16 mouse cellular contexts compared by ENCODE assay signal in the genomic region with DNA sequence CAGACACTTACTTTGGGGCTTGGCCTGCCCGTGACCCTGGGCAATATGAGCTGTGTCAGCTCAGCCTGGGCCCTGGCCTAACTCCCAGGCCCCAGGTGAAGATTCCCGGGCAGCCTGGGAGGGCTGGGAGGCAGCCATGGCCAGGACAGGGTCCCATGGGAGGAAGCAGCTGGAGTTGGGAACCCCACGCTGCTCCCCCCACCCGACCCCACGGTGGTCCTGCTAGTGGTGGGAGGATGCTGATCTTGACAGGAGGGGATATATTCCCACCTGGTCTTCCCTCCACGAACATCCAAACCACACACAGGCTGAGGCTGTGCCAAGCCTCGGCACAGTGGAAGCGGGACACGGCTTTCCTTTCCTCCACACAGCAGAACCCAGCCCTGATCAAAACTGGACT. TPM values are rescaled to one million over a fixed set of nuclear protein-coding genes. Genes with fewer than 3 reads are reported as not detected.
A peak's percentile ranks its signal among the peaks of the same experiment; 100 is the strongest.
DNase-seq lines count a peak whose midpoint lies in the region; ATAC-seq and TF ChIP-seq lines count a peak whose summit lies in the region.
"Had no signal": no experiment of that assay in that cellular context is flagged by ENCODE, and none has a peak within 500 bp of the region (broad histone marks: within the 10 kb centered on the region; RNA-seq: fewer than 3 reads in every experiment).

No protein-coding gene starts in this region.

- 69% methylated on average over 9 of the region's 9 CpGs for WGBS in hindbrain, postnatal 0 days
- 76% methylated on average over 9 of the region's 9 CpGs for WGBS in hindbrain, embryonic 11.5 days

- no peaks in the 10 kb centered on the region for H3K9me3 ChIP-seq in hindbrain, postnatal 0 days (ENCODE audit: low read length)
- H3K9me3 ChIP-seq in hindbrain, embryonic 11.5 days (ENCODE audit: control insufficient read depth, low read length) = no peaks in the 10 kb centered on the region
- H3K9me3 ChIP-seq: hindbrain, embryonic 12.5 days; liver, embryonic 13.5 days; midbrain, embryonic 15.5 days; neural tube, embryonic 12.5 days had no signal

- DNase-seq in gastrocnemius, adult 2 months = peak; percentile 67
- DNase-seq in gastrocnemius, postnatal 10 days = no peak
- no peak for DNase-seq in hindbrain, postnatal 0 days (ENCODE audit: low spot score)
- no peak for DNase-seq in hindbrain, embryonic 11.5 days (ENCODE audit: low spot score)
- peak; percentile 35 for DNase-seq in thymus, postnatal 4 days
- DNase-seq in thymus, postnatal 25 days = no peak
- DNase-seq in adrenal gland, postnatal 10 days = no peak
- DNase-seq in Muller cell, postnatal 12 days (ENCODE audit: inconsistent ontology term) = no peak
- DNase-seq: layer of hippocampus, postnatal 36 days; liver, embryonic 13.5 days had no signal

- no peak overlapping the region for H3K4me2 ChIP-seq in hindbrain, postnatal 0 days (ENCODE audit: low read depth, low read length)
- no peak overlapping the region for H3K4me2 ChIP-seq in hindbrain, embryonic 11.5 days (replicated peaks; ENCODE audit: low read depth, low read length)
- H3K4me2 ChIP-seq: hindbrain, embryonic 12.5 days; liver, embryonic 13.5 days; midbrain, embryonic 15.5 days; neural tube, embryonic 12.5 days had no signal

- H3K27ac ChIP-seq in gastrocnemius, adult 2 months = peak overlapping the region; percentile 63
- H3K27ac ChIP-seq in hindbrain, postnatal 0 days = no peak overlapping the region
- no peak overlapping the region for H3K27ac ChIP-seq in hindbrain, embryonic 11.5 days (ENCODE audit: low read depth, low read length)
- H3K27ac ChIP-seq: hindbrain, embryonic 12.5 days; liver, embryonic 13.5 days; macrophage; midbrain, embryonic 15.5 days; neural tube, embryonic 12.5 days; stomach, postnatal 0 days had no signal

- ATAC-seq in hindbrain, postnatal 0 days = no peak
- ATAC-seq in hindbrain, embryonic 11.5 days (ENCODE audit: low FRiP score) = no peak
- ATAC-seq: forebrain, embryonic 16.5 days; midbrain, embryonic 15.5 days had no signal

- H3K4me1 ChIP-seq in hindbrain, postnatal 0 days (ENCODE audit: insufficient read depth, low read length) = peaks cover 5% of the 10 kb centered on the region; the same call in 1 of the 2 replicates
- no peaks in the 10 kb centered on the region for H3K4me1 ChIP-seq in hindbrain, embryonic 11.5 days (replicated peaks; ENCODE audit: control insufficient read depth, insufficient read depth, low read length)
- H3K4me1 ChIP-seq: midbrain, embryonic 15.5 days had no signal

- no peaks in the 10 kb centered on the region for H3K36me3 ChIP-seq in hindbrain, postnatal 0 days (ENCODE audit: insufficient read depth, low read length)
- no peaks in the 10 kb centered on the region for H3K36me3 ChIP-seq in hindbrain, embryonic 11.5 days (ENCODE audit: control insufficient read depth, insufficient read depth, low read length)
- H3K36me3 ChIP-seq: hindbrain, embryonic 12.5 days; liver, embryonic 13.5 days; midbrain, embryonic 15.5 days; neural tube, embryonic 12.5 days had no signal

- no peak overlapping the region for H3K4me3 ChIP-seq in gastrocnemius, adult 2 months
- H3K4me3 ChIP-seq in hindbrain, postnatal 0 days (ENCODE audit: low read length) = no peak overlapping the region
- no peak overlapping the region for H3K4me3 ChIP-seq in hindbrain, embryonic 11.5 days (ENCODE audit: low read depth, low read length)
- H3K4me3 ChIP-seq: hindbrain, embryonic 12.5 days; liver, embryonic 13.5 days; midbrain, embryonic 15.5 days; neural tube, embryonic 12.5 days had no signal

- no peaks in the 10 kb centered on the region for H3K27me3 ChIP-seq in hindbrain, postnatal 0 days (ENCODE audit: insufficient read depth, low read length)
- no peaks in the 10 kb centered on the region for H3K27me3 ChIP-seq in hindbrain, embryonic 11.5 days (ENCODE audit: control insufficient read depth, insufficient read depth, low read length)
- H3K27me3 ChIP-seq: hindbrain, embryonic 12.5 days; liver, embryonic 13.5 days; midbrain, embryonic 15.5 days; neural tube, embryonic 12.5 days had no signal

- no peak for TF ChIP-seq CTCF in gastrocnemius, adult 2 months (IDR thresholded peaks at IDR 0.05)
- no peak for TF ChIP-seq CTCF in hindbrain, postnatal 0 days (IDR thresholded peaks at IDR 0.05; ENCODE audit: low read depth)

- intact Hi-C loops in gastrocnemius, adult 2 months (cut with DNase I) = loop anchor here (5.0 kb wide), 1 partner anchor 122 kb away; no protein-coding TSS in a partner anchor

- 0 out of 2 replicates have a peak overlapping the region, but pooled peaks have one; percentile 3 for H3K9ac ChIP-seq in hindbrain, postnatal 0 days (replicated peaks; ENCODE audit: low read length)
- H3K9ac ChIP-seq in hindbrain, embryonic 11.5 days (ENCODE audit: low read depth, low read length) = no peak overlapping the region
- H3K9ac ChIP-seq: hindbrain, embryonic 12.5 days; liver, embryonic 13.5 days; midbrain, embryonic 15.5 days; neural tube, embryonic 12.5 days had no signal

RNA-seq across cellular contexts. Expression of gene Sardh, which starts 38.8 kb away (rescaled TPM):
- 1 to 10 TPM in 1 of 2 experiments, under 1 TPM in 1; 0.84 to 1.2 TPM for total RNA-seq in gastrocnemius, adult 2 months (2021)
- 1 to 10 TPM; 5.2 to 7.8 TPM for total RNA-seq in gastrocnemius, postnatal 10 days (2021)
- 14.2 and 22.3 TPM in 2 replicates for total RNA-seq in hindbrain, postnatal 0 days (2014; rRNA removed)
- 10.4 and 10.8 TPM in 2 replicates for polyA plus RNA-seq in hindbrain, postnatal 0 days (2015; fragmentation: Nextera tagmentation; extraction: Ambion mirVana)
- polyA plus RNA-seq in hindbrain, embryonic 11.5 days (2014; fragmentation: Nextera tagmentation; extraction: Ambion mirVana) = 3.1 and 5.5 TPM in 2 replicates
- total RNA-seq in adrenal gland, postnatal 10 days (2021) = 10 to 100 TPM; 46.6 to 79.0 TPM

RNA-seq across cellular contexts. Expression of gene Dbh, which starts 44.3 kb away (rescaled TPM):
- not detected for total RNA-seq in gastrocnemius, adult 2 months (2021)
- under 1 TPM; 0.14 to 0.23 TPM for total RNA-seq in gastrocnemius, postnatal 10 days (2021)
- total RNA-seq in hindbrain, postnatal 0 days (2014; rRNA removed) = 14.0 and 16.5 TPM in 2 replicates
- polyA plus RNA-seq in hindbrain, postnatal 0 days (2015; fragmentation: Nextera tagmentation; extraction: Ambion mirVana) = 9.3 and 11.2 TPM in 2 replicates
- 2.4 and 2.6 TPM in 2 replicates for polyA plus RNA-seq in hindbrain, embryonic 11.5 days (2014; fragmentation: Nextera tagmentation; extraction: Ambion mirVana)
- total RNA-seq in adrenal gland, postnatal 10 days (2021) = 100 to 1,000 TPM; 330 to 339 TPM
- polyA plus RNA-seq: forebrain, embryonic 16.5 days; macrophage had no signal

Comparison
In these comparisons a context has a peak if more than half of its experiments do, and no peak if none do; other contexts are left out.
1. DNase-seq: peak in gastrocnemius, adult 2 months (single experiment) and thymus, postnatal 4 days (single experiment); none in gastrocnemius, postnatal 10 days (single experiment), hindbrain, postnatal 0 days (single experiment), hindbrain, embryonic 11.5 days (single experiment), thymus, postnatal 25 days (single experiment), adrenal gland, postnatal 10 days (single experiment) and Muller cell, postnatal 12 days (single experiment).
2. RNA of gene Dbh, which starts 44.3 kb away (total RNA-seq): 330 to 339 TPM in adrenal gland, postnatal 10 days; 14.0 to 16.5 TPM in hindbrain, postnatal 0 days, 0.14 to 0.23 TPM in gastrocnemius, postnatal 10 days and not detected in gastrocnemius, adult 2 months; every median in the first group is over 10 times any median in the second.